Mouse (Mus musculus): ENCODE results near the gene Iqgap3.

Gene Iqgap3

DNA sequence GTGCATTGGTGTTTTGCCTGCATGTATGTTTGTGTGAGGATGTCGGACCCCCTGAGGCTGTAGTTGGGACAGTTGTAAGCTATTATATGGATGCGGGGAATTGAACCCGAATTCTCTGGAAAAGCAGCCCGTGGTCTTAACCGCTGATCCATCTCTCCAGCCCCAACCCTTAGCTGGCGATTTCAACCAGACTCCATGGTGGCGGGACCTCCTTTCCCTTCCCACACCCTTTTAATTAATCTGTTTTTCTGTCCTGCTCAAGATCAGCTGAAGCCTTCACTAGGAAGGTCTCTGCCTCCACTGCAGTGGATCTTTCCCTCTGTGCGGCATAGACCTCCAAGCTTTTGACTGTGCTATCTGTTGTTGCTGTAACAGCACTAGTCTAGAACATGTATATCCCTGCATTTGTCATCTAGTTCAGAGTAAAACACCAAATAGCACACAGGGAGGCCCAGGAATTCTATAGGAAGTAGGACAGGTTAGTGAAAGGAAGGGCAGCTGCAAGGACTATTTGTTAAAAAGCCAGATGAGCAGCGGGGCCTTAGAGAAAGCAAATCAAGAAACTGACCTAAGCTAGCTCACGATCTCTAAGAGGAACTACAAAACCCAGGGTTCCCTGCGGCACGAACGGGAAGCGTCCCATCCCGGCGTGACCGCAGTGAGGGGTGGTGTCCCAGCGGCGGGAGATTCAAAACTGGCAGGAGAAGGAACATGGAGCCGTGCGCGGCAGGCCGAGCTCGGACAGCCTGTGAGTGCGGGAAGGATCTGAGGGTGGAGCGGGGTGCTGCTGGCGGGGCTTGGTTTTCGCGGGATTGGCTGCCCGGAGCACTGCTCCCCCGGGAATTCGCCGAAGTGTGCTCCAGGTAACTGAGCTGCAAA, at the start of gene Iqgap3:
TSS of gene Iqgap3 (plus strand) at position 627 of the 879 bp plus-strand sequence.
- in situ Hi-C loops (cut with MboI, MseI) = no loop called here

DNA sequence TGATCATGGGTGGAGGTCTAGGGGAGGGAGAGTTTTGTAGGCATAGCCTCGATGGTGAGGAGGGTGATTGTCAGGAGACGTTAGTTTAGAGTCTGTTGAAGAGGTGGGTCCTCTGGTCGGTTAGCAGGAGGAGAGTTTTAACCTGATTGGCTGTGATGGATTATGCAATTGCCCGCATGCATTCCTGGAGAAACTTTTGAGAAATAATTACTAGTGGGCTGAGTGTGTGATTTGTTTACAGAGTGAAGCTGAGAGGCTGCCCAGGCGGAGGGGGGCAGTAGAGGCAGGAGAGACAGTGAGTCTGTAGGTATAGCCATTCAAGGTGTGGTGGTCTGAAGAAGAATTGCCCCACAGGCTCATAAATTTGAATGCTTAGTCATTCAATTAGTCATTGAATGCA, 48.3 kb upstream of the Iqgap3 start:
- in situ Hi-C loops (cut with MboI, MseI) = no loop called here

- in situ Hi-C loops (cut with MboI, MseI) = no loop called here
Measured at GRCm38 (mm10) chr3:88035561-88036293, 46.0 kb upstream of the Iqgap3 start.

GRCm38 (mm10) chr3:88042661-88043421, 38.9 kb upstream of the Iqgap3 start, which contains the start of gene Gpatch4:
Gene Gpatch4 (plus strand): TSS chr3:88043108.
- in situ Hi-C loops (cut with MboI, MseI) = loop anchor here (10.0 kb wide), 1 partner anchor 902 kb away; no protein-coding TSS in a partner anchor

DNA sequence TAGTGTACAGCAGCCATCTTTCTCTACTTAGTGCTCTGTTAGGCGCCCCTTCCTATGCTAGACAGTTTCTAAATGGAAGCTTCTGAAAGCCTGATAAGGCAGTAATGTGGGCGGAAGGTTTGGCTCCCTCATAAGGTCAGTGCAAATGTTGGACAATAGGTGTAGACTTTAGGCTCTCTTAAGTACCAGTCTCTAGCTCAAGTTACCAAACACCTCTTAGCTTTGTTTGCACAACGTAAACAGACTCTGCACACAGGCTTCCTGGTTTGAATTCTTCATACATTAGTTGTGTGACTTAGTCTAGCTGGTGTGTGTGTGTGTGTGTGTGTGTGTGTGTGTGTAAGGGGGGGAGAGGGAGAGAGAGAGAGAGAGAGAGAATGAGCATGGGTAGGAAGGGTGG, 32.2 kb upstream of the Iqgap3 start:
- in situ Hi-C loops (cut with MboI, MseI) = loop anchor here (10.0 kb wide), 1 partner anchor 895 kb away; no protein-coding TSS in a partner anchor

- in situ Hi-C loops (cut with MboI, MseI) = no loop called here
Measured at GRCm38 (mm10) chr3:88057030-88057429, 24.7 kb upstream of the Iqgap3 start.

GRCm38 (mm10) chr3:88057902-88058696, 23.7 kb upstream of the Iqgap3 start, which contains the start of gene Naxe:
Gene Naxe (minus strand): TSS chr3:88058495.
- in situ Hi-C loops (cut with MboI, MseI) = no loop called here

DNA sequence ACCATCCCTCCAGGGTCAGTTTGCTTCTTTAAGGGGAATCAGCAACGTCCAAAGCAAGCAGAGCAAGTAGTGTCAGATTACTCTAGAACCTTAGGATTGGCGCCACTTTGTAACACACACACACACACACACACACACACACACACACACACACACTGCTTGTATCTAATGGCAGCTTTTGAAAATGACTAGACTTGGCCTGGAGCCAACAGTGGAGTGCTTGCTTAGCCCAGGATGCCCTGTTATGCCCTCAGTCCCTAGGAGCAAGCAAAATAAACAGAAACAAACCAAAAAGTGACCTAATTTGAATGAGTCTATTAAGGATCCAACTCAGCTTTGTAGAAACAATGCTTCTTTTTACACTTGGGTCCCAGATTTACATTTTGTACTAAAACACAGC, 13.4 kb upstream of the Iqgap3 start:
- in situ Hi-C loops (cut with MboI, MseI) = no loop called here

GRCm38 (mm10) chr3:88071783-88072182, 10.0 kb upstream of the Iqgap3 start:
- in situ Hi-C loops (cut with MboI, MseI) = loop anchor here (5.0 kb wide), 1 partner anchor 59 kb away; no protein-coding TSS in a partner anchor

GRCm38 (mm10) chr3:88073631-88074030, 8.1 kb upstream of the Iqgap3 start:
- in situ Hi-C loops (cut with MboI, MseI) = loop anchor here (5.0 kb wide), 1 partner anchor 61 kb away; no protein-coding TSS in a partner anchor

- in situ Hi-C loops (cut with MboI, MseI) = loop anchor here (5.0 kb wide), 1 partner anchor 62 kb away; no protein-coding TSS in a partner anchor
Measured at GRCm38 (mm10) chr3:88074351-88074750, 7.4 kb upstream of the Iqgap3 start.

- in situ Hi-C loops (cut with MboI, MseI) = loop anchor here (5.0 kb wide), 1 partner anchor 62 kb away; no protein-coding TSS in a partner anchor
Measured at GRCm38 (mm10) chr3:88074766-88075165, 7.0 kb upstream of the Iqgap3 start.

DNA sequence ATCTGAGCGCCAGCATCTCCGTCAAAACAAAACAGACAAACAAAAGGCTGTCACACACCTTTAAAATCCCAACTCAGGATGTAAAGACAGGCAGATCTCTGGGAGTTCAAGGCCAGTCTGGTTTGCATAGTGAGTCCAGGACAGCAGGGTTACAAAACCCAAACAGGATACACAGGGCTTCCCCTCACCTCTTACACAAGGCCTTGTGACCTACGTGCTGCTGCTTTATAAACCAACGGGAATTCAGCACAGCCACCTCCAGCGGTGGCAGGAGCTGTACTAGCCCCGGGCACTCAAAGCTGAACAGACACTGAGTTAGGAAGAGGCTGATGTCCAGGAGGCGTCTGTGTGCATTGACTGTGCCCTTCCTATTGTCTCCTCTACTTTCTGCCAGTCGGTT, 4.3 kb upstream of the Iqgap3 start:
- in situ Hi-C loops (cut with MboI, MseI) = no loop called here

DNA sequence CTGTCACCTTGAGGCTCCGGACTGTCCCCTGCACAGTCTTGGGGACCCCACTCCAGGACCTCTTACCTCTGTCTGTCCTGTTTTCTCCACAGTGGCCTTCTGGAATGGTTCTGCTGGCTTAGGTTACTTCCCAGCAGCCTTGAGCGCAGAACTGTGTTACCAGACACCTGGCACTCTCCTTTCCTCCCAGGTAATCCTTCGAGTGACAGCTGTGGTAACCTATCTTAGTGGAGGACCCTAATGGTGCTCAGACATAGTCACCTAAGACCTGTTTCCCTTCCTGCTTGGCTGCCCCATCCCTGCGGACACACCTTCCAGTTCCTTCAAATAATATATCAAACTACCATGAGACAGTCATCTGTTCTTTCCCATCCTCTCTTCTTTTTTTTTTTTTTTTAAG, 3.6 kb upstream of the Iqgap3 start, which contains the start of gene Ttc24:
TSS of gene Ttc24 (minus strand) at position 101 of the 400 bp plus-strand sequence.
- in situ Hi-C loops (cut with MboI, MseI) = no loop called here

GRCm38 (mm10) chr3:88082224-88082618, 450 bp downstream of the Iqgap3 start:
- in situ Hi-C loops (cut with MboI, MseI) = no loop called here

DNA sequence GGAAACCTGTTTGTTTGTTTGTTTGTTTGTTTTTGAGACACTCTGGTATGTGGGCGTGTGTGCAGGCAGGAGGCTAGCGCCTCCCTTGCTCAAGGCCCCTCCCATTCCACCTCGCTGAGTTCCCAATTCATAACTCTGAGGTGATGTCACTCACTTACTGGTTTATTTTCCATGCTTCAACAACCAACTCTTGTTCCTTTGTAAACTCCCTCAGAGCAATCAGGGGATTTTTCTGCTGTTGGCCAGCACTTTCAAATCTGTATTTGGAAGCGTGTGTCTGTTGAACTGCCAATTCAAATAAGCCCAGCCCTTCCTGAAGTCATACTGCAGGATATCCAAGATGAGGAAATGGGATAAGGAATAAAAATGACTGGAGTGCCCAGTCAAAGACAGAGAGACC, 892 bp downstream of the Iqgap3 start:
- in situ Hi-C loops (cut with MboI, MseI) = no loop called here

- in situ Hi-C loops (cut with MboI, MseI) = no loop called here
Measured at GRCm38 (mm10) chr3:88084001-88084400, 2.2 kb downstream of the Iqgap3 start.

GRCm38 (mm10) chr3:88085459-88085858, 3.7 kb downstream of the Iqgap3 start:
- in situ Hi-C loops (cut with MboI, MseI) = no loop called here

DNA sequence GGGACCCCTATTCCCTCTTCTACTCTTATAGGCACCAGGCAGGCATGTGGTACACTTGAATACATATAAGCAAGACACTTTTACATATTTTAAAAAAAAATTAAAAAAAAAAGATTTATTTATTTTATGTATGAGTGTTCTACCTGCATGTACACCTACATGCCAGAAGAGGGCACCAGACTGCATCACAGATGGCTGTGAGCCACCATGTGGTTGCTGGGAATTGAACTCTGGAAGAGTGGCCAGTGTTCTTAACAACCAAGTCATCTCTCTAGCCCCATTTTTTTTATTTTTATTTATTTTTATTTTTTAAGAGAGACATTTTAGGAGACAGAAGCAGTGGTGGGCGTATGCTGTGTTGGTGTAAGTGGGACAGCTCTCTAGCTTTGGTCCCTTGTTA, 5.9 kb downstream of the Iqgap3 start:
- in situ Hi-C loops (cut with MboI, MseI) = no loop called here

DNA sequence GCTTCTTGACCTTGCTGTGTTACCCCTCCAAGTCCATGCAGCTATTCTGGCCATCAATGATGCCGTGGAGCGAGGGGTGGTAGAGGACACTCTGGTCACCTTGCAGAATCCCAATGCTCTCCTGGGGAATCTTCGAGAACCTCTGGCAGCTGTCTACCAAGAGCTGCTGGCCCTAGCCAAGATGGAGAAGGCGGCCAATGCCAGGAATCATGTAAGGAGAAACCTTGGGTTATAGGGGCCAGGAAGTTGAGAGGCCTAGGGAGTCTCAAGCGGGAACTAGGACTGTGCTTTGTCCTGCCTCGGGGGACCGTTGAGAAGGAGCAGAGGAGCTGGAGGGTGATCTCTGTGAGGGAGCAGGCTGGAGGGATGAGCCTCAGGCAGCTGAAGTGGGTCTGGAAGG, 8.3 kb downstream of the Iqgap3 start:
- in situ Hi-C loops (cut with MboI, MseI) = loop anchor here (5.0 kb wide), 1 partner anchor 72 kb away; no protein-coding TSS in a partner anchor

Measured in regulatory T cell (primary cell).